Mouse (Mus musculus): ENCODE measurements around the gene Camkmt.

Camkmt gene

GRCm38 (mm10) chr17:85090120-85091099 lies at the start of gene Camkmt, which contains the start of gene Prepl:
Camkmt (plus strand) TSS chr17:85090552.
Prepl (minus strand) TSS chr17:85090241.
- in situ Hi-C loops (cut with MboI; ENCODE audit: unreplicated experiment in 2 of 2): loop anchor here (5.0 to 10.0 kb wide), 4 partner anchors 133 to 1226 kb away; partner anchors contain the start of gene Ppm1b (in 2 of the 2)

- in situ Hi-C loops (cut with MboI; ENCODE audit: unreplicated experiment in 2 of 2): no loop called here
Observed at GRCm38 (mm10) chr17:85040913-85041312, 49.4 kb upstream of the Camkmt start.

- in situ Hi-C loops (cut with MboI; ENCODE audit: unreplicated experiment in 2 of 2): no loop called here
Observed at GRCm38 (mm10) chr17:85042419-85042818, 47.9 kb upstream of the Camkmt start.

- in situ Hi-C loops (cut with MboI; ENCODE audit: unreplicated experiment in 2 of 2): no loop called here
Observed at GRCm38 (mm10) chr17:85043404-85043816, 46.9 kb upstream of the Camkmt start.

- in situ Hi-C loops (cut with MboI; ENCODE audit: unreplicated experiment in 2 of 2): no loop called here
Observed at GRCm38 (mm10) chr17:85044466-85044865, 45.9 kb upstream of the Camkmt start.

- in situ Hi-C loops (cut with MboI; ENCODE audit: unreplicated experiment in 2 of 2): no loop called here
Observed at GRCm38 (mm10) chr17:85045160-85045559, 45.2 kb upstream of the Camkmt start.

GRCm38 (mm10) chr17:85048379-85048778 lies 42.0 kb upstream of the Camkmt start:
- in situ Hi-C loops (cut with MboI; ENCODE audit: unreplicated experiment in 2 of 2): no loop called here

- in situ Hi-C loops (cut with MboI; ENCODE audit: unreplicated experiment in 2 of 2): no loop called here
Observed at GRCm38 (mm10) chr17:85058276-85058675, 32.1 kb upstream of the Camkmt start.

GRCm38 (mm10) chr17:85059136-85059535 lies 31.2 kb upstream of the Camkmt start:
- in situ Hi-C loops (cut with MboI; ENCODE audit: unreplicated experiment in 2 of 2): no loop called here

- in situ Hi-C loops (cut with MboI; ENCODE audit: unreplicated experiment in 2 of 2): no loop called here
Observed at GRCm38 (mm10) chr17:85063560-85063959, 26.8 kb upstream of the Camkmt start.

GRCm38 (mm10) chr17:85067331-85067730 lies 23.0 kb upstream of the Camkmt start:
- in situ Hi-C loops (cut with MboI; ENCODE audit: unreplicated experiment in 2 of 2): no loop called here

- in situ Hi-C loops (cut with MboI; ENCODE audit: unreplicated experiment in 2 of 2): no loop called here
Observed at GRCm38 (mm10) chr17:85070658-85071057, 19.7 kb upstream of the Camkmt start.

GRCm38 (mm10) chr17:85071088-85071775 lies 19.1 kb upstream of the Camkmt start:
- in situ Hi-C loops (cut with MboI; ENCODE audit: unreplicated experiment in 2 of 2): no loop called here

- in situ Hi-C loops (cut with MboI; ENCODE audit: unreplicated experiment in 2 of 2): no loop called here
Observed at GRCm38 (mm10) chr17:85072383-85072782, 18.0 kb upstream of the Camkmt start.

GRCm38 (mm10) chr17:85073214-85073613 lies 17.1 kb upstream of the Camkmt start:
- in situ Hi-C loops (cut with MboI; ENCODE audit: unreplicated experiment in 2 of 2): no loop called here

- in situ Hi-C loops (cut with MboI; ENCODE audit: unreplicated experiment in 2 of 2): no loop called here
Observed at GRCm38 (mm10) chr17:85074083-85074482, 16.3 kb upstream of the Camkmt start.

- in situ Hi-C loops (cut with MboI; ENCODE audit: unreplicated experiment in 2 of 2): no loop called here
Observed at GRCm38 (mm10) chr17:85079276-85079675, 11.1 kb upstream of the Camkmt start.

- in situ Hi-C loops (cut with MboI; ENCODE audit: unreplicated experiment in 2 of 2): loop anchor here in 1 of 2 experiments (10.0 kb wide), 1 partner anchor 286 kb away; the partner anchor contains the start of gene Lrpprc
Observed at GRCm38 (mm10) chr17:85080781-85081180, 9.6 kb upstream of the Camkmt start.

- in situ Hi-C loops (cut with MboI; ENCODE audit: unreplicated experiment in 2 of 2): loop anchor here in 1 of 2 experiments (10.0 kb wide), 1 partner anchor 291 kb away; the partner anchor contains the start of gene Lrpprc
Observed at GRCm38 (mm10) chr17:85085335-85085734, 5.0 kb upstream of the Camkmt start.

- in situ Hi-C loops (cut with MboI; ENCODE audit: unreplicated experiment in 2 of 2): loop anchor here in 1 of 2 experiments (10.0 kb wide), 1 partner anchor 292 kb away; the partner anchor contains the start of gene Lrpprc
Observed at GRCm38 (mm10) chr17:85086501-85086900, 3.9 kb upstream of the Camkmt start.

- in situ Hi-C loops (cut with MboI; ENCODE audit: unreplicated experiment in 2 of 2): loop anchor here in 1 of 2 experiments (10.0 kb wide), 1 partner anchor 293 kb away; the partner anchor contains the start of gene Lrpprc
Observed at GRCm38 (mm10) chr17:85087591-85087990, 2.8 kb upstream of the Camkmt start.
